Mouse (Mus musculus): Measurements from ENCODE around the gene Spaca1. TPM values are rescaled to one million over a fixed set of nuclear protein-coding genes. Genes with fewer than 3 reads are reported as not detected.
"Not testable (repeated sequence)": the region's sequence is repeated elsewhere in the genome, so short reads cannot be mapped to it uniquely, and the experiment has no call there.

Spaca1 gene
- polyA plus RNA-seq (2015; fragmentation: Nextera tagmentation; extraction: Ambion mirVana) = 0.72 and 1.7 TPM in 2 replicates

DNA sequence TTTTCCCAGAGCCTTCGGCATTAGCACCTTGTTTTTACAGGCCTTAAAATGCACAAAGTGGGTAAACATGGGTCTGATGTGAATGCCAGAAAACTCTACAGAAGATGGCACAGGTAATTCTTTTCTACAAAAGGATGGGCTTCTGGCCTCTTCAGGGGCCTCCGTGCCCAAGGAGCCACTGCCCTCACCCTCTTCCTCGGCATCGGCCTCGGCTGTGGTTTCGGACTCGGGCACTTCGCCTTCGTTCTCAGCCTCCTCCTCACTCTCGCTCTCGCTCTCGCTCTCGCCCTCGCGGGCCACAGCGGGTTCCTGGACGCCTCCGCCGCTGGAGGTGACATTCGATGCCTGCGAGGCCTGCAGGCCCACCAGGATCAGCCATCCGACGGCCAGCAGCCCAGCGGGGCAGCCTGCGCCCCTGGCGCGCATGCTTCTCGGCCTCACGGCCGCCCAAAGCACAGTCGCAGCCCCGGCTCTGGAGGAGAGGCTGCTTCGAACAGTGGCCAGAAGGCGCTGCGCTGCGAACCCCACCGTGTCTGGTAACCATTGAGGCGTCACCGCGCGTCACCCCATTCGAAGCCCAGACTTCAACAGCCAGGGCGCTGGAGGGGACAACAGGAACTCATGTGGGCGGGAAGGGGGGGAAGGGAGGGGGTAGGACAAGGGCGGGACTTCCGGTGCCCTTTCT lies at the start of gene Spaca1:
Gene Spaca1, minus strand, starts transcription at position 621 of the 685 bp plus-strand sequence.
- Histone ChIP-seq H3K36me3 (ENCODE audit: control insufficient read depth, insufficient read depth, low read length) (no peaks in the 10 kb centered on the region), H3K27ac (ENCODE audit: low read length) (no peak within 1 kb of the TSS), H3K9ac (ENCODE audit: low read length) (peak within 1 kb of the TSS; percentile 59), H3K4me2 (ENCODE audit: low read depth, low read length) (peak within 1 kb of the TSS; percentile 57), H3K27me3 (ENCODE audit: control insufficient read depth, insufficient read depth, low read depth, low read length) (no peaks in the 10 kb centered on the region), H3K4me3 (ENCODE audit: low read length) (peak within 1 kb of the TSS; percentile 28), H3K9me3 (ENCODE audit: control insufficient read depth, low read length) (no peaks in the 10 kb centered on the region), H3K4me1 (replicated peaks; ENCODE audit: control insufficient read depth, insufficient read depth, low read length) (no peaks in the 10 kb centered on the region)
- WGBS = 52% methylated on average over 46 of the region's 46 CpGs
- peak; percentile 17; the same call in 1 of the 2 replicates for ATAC-seq (ENCODE audit: low read depth)

DNA sequence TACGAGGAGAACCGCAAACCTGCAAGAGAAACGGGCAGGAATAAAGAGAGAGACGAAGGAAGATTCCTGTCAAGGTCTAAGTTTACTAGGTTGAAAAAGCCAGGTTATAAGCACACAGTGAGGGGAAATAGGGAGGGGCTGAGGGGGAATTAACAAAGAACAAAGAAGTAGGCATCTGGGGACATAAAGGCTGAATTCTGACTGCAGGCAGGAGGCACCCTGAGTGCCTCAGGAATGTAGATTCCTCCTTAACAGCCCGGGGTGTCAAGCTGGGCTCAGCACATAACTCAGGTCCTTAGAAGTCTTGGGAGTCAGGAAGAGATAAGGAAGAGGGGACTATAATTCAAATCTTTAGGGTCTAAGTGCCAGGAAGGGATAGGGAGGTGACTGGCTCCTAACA lies 37.3 kb upstream of the Spaca1 start:
- H3K9ac ChIP-seq (ENCODE audit: low read length); H3K36me3 ChIP-seq (ENCODE audit: control insufficient read depth, insufficient read depth, low read length); H3K27ac ChIP-seq (ENCODE audit: low read length); H3K4me1 ChIP-seq (replicated peaks; ENCODE audit: control insufficient read depth, insufficient read depth, low read length); H3K27me3 ChIP-seq (ENCODE audit: control insufficient read depth, insufficient read depth, low read depth, low read length); H3K4me3 ChIP-seq (ENCODE audit: low read length); H3K9me3 ChIP-seq (ENCODE audit: control insufficient read depth, low read length); ATAC-seq (ENCODE audit: low read depth); H3K4me2 ChIP-seq (ENCODE audit: low read depth, low read length): not testable (repeated sequence)
- 79% methylated on average over 5 of the region's 5 CpGs for WGBS

DNA sequence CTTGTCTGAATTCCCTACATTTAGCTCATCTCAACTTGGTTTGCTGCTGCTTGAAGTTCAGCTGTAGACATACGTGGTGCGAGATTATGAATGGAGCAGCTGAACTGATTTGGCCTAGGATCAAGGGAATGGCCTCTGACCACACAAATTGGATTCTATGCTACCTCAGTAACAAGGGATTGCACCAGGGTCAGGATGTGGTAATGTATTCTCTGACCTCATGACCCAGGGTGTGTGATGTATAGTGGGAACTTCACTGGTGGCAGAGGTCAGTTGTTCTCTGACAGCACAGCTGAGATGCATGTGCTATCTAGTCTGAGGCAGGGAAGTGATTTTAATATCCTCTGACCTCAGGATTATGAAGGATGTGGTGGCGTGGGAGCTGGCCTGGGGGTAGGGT lies 31.1 kb upstream of the Spaca1 start:
- H3K9ac ChIP-seq (ENCODE audit: low read length) = no peak overlapping the region
- no peak for ATAC-seq (ENCODE audit: low read depth)
- H3K27me3 ChIP-seq (ENCODE audit: control insufficient read depth, insufficient read depth, low read depth, low read length) = no peaks in the 10 kb centered on the region
- no peak overlapping the region for H3K27ac ChIP-seq (ENCODE audit: low read length)
- H3K4me1 ChIP-seq (replicated peaks; ENCODE audit: control insufficient read depth, insufficient read depth, low read length) = no peaks in the 10 kb centered on the region
- no peaks in the 10 kb centered on the region for H3K36me3 ChIP-seq (ENCODE audit: control insufficient read depth, insufficient read depth, low read length)
- no peak overlapping the region for H3K4me3 ChIP-seq (ENCODE audit: low read length)
- no peak overlapping the region for H3K4me2 ChIP-seq (ENCODE audit: low read depth, low read length)
- WGBS = 60% methylated on average over 3 of the region's 3 CpGs
- no peaks in the 10 kb centered on the region for H3K9me3 ChIP-seq (ENCODE audit: control insufficient read depth, low read length)

DNA sequence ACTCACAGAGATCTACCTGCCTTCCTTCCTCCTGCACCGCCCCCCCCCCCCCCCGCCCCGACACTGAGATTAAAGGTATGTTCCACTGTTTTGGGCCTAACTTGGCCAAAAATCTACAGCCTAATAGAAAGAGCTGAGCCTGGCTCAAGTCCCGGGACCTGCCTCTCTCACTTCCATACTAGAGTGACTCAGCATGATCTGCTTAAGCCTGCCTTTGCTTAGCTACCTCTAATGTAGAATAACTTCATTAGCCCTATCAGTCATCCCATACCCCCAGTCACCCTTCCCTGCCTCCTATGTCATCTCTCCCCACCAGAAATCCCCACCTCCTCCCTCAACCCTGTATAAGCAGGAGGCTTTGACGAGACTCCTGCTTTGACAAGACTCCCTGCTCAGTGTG lies 19.0 kb upstream of the Spaca1 start:
- no peaks in the 10 kb centered on the region for H3K9me3 ChIP-seq (ENCODE audit: control insufficient read depth, low read length)
- no peak overlapping the region for H3K27ac ChIP-seq (ENCODE audit: low read length)
- H3K4me3 ChIP-seq (ENCODE audit: low read length) = no peak overlapping the region
- ATAC-seq (ENCODE audit: low read depth) = no peak
- no peaks in the 10 kb centered on the region for H3K27me3 ChIP-seq (ENCODE audit: control insufficient read depth, insufficient read depth, low read depth, low read length)
- H3K4me2 ChIP-seq (ENCODE audit: low read depth, low read length) = no peak overlapping the region
- no peaks in the 10 kb centered on the region for H3K4me1 ChIP-seq (replicated peaks; ENCODE audit: control insufficient read depth, insufficient read depth, low read length)
- H3K9ac ChIP-seq (ENCODE audit: low read length) = no peak overlapping the region
- 64% methylated on average over 3 of the region's 5 CpGs for WGBS
- no peaks in the 10 kb centered on the region for H3K36me3 ChIP-seq (ENCODE audit: control insufficient read depth, insufficient read depth, low read length)

DNA sequence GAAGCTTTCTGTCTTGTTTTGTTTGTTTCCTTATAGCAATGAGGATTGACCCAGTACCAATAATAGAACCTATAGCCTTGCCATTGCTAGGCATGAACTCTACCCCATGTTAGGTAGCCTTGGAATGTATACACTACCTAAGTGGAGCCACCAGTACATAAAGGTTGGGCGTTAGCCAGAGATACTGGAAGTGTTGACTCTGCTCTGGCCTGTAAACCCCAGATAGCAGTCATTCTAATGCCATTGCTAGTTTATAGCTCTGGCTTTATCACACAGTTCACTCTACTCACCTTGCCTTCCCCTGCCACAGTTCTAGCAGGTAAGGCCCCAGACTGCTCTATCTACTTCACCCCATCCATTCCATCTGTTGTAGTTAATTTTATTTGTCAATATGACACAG lies 8.3 kb upstream of the Spaca1 start:
- Histone ChIP-seq H3K4me2 (ENCODE audit: low read depth, low read length) (no peak overlapping the region), H3K27me3 (ENCODE audit: control insufficient read depth, insufficient read depth, low read depth, low read length) (no peaks in the 10 kb centered on the region), H3K9ac (ENCODE audit: low read length) (no peak overlapping the region), H3K4me3 (ENCODE audit: low read length) (no peak overlapping the region), H3K27ac (ENCODE audit: low read length) (no peak overlapping the region), H3K36me3 (ENCODE audit: control insufficient read depth, insufficient read depth, low read length) (no peaks in the 10 kb centered on the region), H3K4me1 (replicated peaks; ENCODE audit: control insufficient read depth, insufficient read depth, low read length) (no peaks in the 10 kb centered on the region), H3K9me3 (ENCODE audit: control insufficient read depth, low read length) (no peaks in the 10 kb centered on the region)
- no peak for ATAC-seq (ENCODE audit: low read depth)
- WGBS = 46% methylated on average over 1 of the region's 1 CpGs

DNA sequence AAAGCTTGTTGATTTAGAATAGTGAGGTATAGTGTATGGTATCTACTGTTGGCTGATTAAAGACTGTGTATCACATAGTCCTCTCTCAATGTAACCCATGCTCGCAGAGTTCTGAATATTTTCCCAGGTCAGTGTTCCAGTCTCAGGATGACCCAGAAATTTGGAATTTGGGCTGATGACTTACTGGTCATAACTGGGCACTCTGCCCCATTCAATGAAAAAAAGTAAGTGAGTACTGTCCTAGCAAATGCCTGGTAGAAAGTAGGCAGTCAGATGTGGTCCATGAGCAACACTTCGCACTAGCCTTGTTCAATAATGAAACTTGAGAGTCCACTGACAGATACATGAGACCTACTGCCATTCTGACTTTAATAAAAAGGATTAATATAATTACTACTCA lies 23.2 kb downstream of the Spaca1 start:
- H3K9ac ChIP-seq (ENCODE audit: low read length) = no peak overlapping the region
- H3K4me1 ChIP-seq (replicated peaks; ENCODE audit: control insufficient read depth, insufficient read depth, low read length) = no peaks in the 10 kb centered on the region
- no peaks in the 10 kb centered on the region for H3K9me3 ChIP-seq (ENCODE audit: control insufficient read depth, low read length)
- H3K36me3 ChIP-seq (ENCODE audit: control insufficient read depth, insufficient read depth, low read length) = no peaks in the 10 kb centered on the region
- WGBS = 85% methylated on average over 2 of the region's 2 CpGs
- no peak overlapping the region for H3K4me3 ChIP-seq (ENCODE audit: low read length)
- ATAC-seq (ENCODE audit: low read depth) = no peak
- no peaks in the 10 kb centered on the region for H3K27me3 ChIP-seq (ENCODE audit: control insufficient read depth, insufficient read depth, low read depth, low read length)
- H3K27ac ChIP-seq (ENCODE audit: low read length) = no peak overlapping the region
- no peak overlapping the region for H3K4me2 ChIP-seq (ENCODE audit: low read depth, low read length)

DNA sequence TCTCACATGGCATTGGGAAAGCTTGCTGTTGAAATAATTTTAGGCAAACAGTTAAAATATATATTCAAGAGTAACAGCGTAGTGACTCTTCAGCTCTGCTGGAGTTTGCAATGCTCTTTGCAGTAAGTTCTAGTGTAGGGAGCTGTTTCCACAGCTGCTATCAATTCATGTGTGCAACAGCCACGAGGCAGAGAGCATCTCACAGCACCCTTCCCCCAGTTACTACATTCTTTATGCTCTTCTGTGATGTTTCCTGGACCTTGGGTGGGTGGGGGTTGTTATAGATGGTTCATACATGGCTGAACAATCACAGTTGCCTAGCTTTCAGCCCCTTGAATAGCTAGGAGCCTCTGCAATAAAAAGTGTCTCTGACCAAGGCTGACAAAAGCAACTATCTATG lies 28.5 kb downstream of the Spaca1 start:
- 41% methylated on average over 2 of the region's 2 CpGs for WGBS
- H3K4me3 ChIP-seq (ENCODE audit: low read length) = no peak overlapping the region
- no peaks in the 10 kb centered on the region for H3K36me3 ChIP-seq (ENCODE audit: control insufficient read depth, insufficient read depth, low read length)
- H3K27ac ChIP-seq (ENCODE audit: low read length) = no peak overlapping the region
- no peak overlapping the region for H3K9ac ChIP-seq (ENCODE audit: low read length)
- no peaks in the 10 kb centered on the region for H3K4me1 ChIP-seq (replicated peaks; ENCODE audit: control insufficient read depth, insufficient read depth, low read length)
- no peaks in the 10 kb centered on the region for H3K27me3 ChIP-seq (ENCODE audit: control insufficient read depth, insufficient read depth, low read depth, low read length)
- H3K9me3 ChIP-seq (ENCODE audit: control insufficient read depth, low read length) = no peaks in the 10 kb centered on the region
- no peak overlapping the region for H3K4me2 ChIP-seq (ENCODE audit: low read depth, low read length)
- ATAC-seq (ENCODE audit: low read depth) = no peak

DNA sequence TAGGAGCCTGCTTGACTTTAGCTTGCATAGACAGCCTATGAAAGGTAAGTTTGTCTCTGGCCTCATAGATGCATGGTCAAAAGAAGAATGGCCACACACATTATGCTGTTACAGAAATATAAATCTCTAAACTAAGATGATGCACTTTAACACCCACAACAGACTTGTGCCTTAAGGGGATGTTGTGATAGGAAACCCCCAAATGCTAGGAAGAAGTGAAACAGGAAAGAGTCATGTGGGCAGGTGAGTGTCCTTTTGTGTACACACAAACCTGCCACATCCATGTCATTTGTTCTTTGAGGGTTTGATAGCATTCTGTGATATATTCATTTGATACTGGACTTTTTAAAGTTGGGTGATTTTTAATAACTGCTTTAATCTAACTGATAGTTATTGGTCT lies 53.6 kb downstream of the Spaca1 start:
- H3K27me3 ChIP-seq (ENCODE audit: control insufficient read depth, insufficient read depth, low read depth, low read length) = no peaks in the 10 kb centered on the region
- no peak overlapping the region for H3K27ac ChIP-seq (ENCODE audit: low read length)
- no peaks in the 10 kb centered on the region for H3K4me1 ChIP-seq (replicated peaks; ENCODE audit: control insufficient read depth, insufficient read depth, low read length)
- no peaks in the 10 kb centered on the region for H3K9me3 ChIP-seq (ENCODE audit: control insufficient read depth, low read length)
- no peak for ATAC-seq (ENCODE audit: low read depth)
- no peak overlapping the region for H3K4me2 ChIP-seq (ENCODE audit: low read depth, low read length)
- no peak overlapping the region for H3K4me3 ChIP-seq (ENCODE audit: low read length)
- no peak overlapping the region for H3K9ac ChIP-seq (ENCODE audit: low read length)
- H3K36me3 ChIP-seq (ENCODE audit: control insufficient read depth, insufficient read depth, low read length) = no peaks in the 10 kb centered on the region

DNA sequence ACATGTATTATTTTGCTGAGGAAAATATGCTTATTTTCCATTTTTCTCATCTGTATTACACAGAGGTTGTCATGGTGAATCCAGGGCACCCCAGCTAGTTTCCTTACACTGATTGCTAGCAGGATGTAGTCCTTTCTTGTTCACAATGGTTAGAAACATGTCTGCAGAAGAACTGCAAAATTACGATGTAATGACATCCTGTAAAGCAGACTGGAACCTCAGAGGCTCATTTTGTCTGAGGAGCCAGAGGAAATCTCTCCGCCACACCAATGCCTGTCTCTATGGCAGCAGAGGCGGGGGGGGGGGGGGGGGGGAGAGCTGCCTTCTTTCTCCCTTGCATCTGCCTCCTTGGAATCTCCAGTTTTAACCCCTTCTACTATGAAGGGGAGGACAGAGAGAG lies 57.3 kb downstream of the Spaca1 start:
- Histone ChIP-seq H3K27ac (ENCODE audit: low read length) (no peak overlapping the region), H3K9ac (ENCODE audit: low read length) (no peak overlapping the region), H3K4me1 (replicated peaks; ENCODE audit: control insufficient read depth, insufficient read depth, low read length) (no peaks in the 10 kb centered on the region), H3K4me3 (ENCODE audit: low read length) (no peak overlapping the region), H3K9me3 (ENCODE audit: control insufficient read depth, low read length) (no peaks in the 10 kb centered on the region), H3K36me3 (ENCODE audit: control insufficient read depth, insufficient read depth, low read length) (no peaks in the 10 kb centered on the region), H3K27me3 (ENCODE audit: control insufficient read depth, insufficient read depth, low read depth, low read length) (no peaks in the 10 kb centered on the region), H3K4me2 (ENCODE audit: low read depth, low read length) (no peak overlapping the region)
- 24% methylated on average over 3 of the region's 3 CpGs for WGBS
- ATAC-seq (ENCODE audit: low read depth) = peak; percentile 20; the same call in 1 of the 2 replicates
